Mouse (Mus musculus) layer of hippocampus, postnatal 10 days (tissue): Measurements from ENCODE around the gene Stau1. TPM values are rescaled to one million over a fixed set of nuclear protein-coding genes. Genes with fewer than 3 reads are reported as not detected.
A peak's percentile ranks its signal among the peaks of the same experiment; 100 is the strongest.

Experiments used
- DNase-seq, 2 experiments: peaks; one replicate each; pipeline ENCODE4 v3.0.0; 2021; ENCODE audit warnings: low spot score in 2 of 2
- total RNA-seq, 2 experiments: library from RNA; stranded (reverse); gene quantifications; 2 replicates each; pipeline ENCODE4 v1.2.3; 2021

Stau1 gene
- total RNA-seq, 2 experiments from 2014 or later = 75.7 to 79.5 TPM

DNA sequence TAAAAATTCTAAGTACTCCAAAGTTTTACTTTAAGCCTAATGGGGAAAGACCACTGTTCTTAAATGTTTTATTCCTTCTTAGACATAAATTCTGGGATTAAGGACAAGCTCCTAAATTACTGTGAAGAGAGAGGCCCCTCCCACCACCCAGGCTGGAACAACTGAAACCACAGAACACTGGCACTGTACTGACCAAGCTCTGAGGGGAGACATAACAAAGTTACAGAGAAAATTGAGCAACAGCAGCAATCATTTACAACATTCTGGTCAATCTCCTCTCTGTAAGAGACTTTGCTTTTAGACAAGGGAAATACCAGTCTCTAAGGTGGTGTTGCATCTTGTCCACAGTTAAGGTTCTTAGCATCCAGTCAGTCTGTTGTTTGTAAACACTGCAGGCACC, 4.2 kb downstream of the Stau1 start:
- DNase-seq = no peak

DNA sequence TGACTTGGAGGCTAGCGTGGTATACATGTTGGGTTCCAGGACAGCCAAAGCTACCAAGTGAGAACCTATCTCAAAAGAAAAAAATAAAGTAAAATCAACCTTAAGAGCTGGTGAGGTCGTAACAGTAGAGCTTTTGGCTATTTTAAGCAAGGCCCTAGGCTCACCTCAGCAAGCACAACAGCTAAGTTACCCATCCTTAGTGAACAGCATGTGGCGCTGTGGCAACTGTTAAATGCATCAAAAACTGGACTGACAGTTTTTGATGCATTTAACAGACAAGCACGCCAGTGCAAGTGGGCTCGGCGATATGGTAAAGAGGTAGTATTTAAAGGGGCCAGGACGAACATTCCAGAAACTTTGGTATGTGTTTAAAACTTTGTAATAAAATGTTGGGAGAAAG, 5.2 kb downstream of the Stau1 start:
- no peak for DNase-seq

DNA sequence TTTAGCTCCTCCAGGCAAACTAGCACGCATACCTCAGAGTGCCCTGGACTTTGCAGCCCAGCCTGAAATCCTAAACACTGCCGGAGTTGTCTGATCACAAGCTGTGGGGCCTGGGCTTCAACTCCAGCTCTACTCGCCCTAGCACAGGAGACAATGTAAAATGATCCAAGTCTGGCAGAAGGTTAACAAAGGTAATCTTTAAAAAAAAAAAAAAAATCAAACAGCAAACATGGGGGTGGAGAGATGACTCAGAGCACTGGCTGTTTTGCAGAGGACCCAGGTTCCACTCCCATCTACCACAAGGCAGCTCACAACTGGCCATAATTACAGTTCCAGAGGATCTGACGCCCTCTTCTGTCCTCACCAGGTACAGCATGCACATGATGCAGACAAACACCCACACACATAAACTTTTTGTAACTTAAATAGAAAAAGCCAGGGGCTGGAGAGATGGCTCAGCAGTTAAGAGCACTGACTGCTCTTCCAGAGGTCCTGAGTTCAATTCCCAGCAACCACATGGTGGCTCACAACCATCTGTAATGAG, 12.7 kb downstream of the Stau1 start:
- DNase-seq = no peak

DNA sequence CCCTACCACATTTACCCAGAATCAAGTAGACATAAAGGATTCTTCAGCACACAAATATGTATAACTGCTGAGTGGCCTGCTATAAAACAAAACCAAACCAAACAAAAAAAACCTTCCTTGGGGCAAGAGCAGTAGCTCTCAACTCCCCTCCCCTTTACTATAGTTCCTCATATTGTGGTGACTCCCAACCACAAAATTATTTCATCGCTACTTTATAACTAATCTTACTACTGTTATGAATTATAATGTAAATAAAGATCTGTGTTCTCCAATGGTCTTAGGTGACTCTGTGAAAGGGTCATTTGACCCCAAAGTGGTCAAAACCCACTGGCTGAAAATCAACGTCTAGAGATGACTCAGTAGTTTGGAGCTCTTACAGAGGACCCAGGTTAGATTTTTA, 15.9 kb downstream of the Stau1 start:
- no peak for DNase-seq

DNA sequence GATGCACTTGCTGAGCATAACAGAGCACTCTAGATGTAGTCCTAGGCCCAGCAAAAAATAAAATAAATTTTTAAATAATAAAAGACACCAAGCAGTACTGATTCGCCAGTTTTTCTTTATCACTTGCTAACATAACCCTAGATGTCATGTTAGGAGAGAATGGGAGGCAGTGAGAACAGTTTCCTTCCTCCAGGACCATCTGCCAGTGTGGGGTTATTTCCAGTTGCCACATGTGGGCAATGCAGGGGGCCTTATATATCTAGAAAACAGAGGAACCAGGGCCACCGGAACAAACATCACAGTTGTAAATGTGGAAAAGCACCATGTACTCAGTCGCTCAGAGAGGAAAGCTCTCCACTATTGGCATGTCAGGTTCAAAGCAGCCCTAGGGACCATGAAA, 18.6 kb downstream of the Stau1 start:
- DNase-seq = no peak

DNA sequence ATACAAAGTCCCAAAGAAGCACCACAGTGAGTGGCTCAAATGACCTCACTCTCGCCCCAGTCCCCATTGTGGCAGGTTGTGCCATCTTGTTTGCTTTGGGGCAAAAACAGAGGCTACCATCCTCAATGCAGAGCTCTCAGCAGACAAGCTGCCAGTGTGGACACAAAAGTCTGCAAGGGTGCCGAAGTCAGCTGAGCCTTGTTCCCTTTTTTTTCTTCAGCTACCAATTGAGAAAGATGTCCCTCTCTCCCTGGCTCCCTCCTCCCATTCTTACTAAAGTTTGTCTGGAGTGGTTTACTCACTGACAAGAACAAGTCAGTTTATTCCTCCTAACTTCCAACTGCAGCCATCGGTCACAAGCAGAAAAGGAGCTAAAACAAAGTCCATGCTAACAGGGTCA, 19.7 kb downstream of the Stau1 start:
- DNase-seq = no peak

DNA sequence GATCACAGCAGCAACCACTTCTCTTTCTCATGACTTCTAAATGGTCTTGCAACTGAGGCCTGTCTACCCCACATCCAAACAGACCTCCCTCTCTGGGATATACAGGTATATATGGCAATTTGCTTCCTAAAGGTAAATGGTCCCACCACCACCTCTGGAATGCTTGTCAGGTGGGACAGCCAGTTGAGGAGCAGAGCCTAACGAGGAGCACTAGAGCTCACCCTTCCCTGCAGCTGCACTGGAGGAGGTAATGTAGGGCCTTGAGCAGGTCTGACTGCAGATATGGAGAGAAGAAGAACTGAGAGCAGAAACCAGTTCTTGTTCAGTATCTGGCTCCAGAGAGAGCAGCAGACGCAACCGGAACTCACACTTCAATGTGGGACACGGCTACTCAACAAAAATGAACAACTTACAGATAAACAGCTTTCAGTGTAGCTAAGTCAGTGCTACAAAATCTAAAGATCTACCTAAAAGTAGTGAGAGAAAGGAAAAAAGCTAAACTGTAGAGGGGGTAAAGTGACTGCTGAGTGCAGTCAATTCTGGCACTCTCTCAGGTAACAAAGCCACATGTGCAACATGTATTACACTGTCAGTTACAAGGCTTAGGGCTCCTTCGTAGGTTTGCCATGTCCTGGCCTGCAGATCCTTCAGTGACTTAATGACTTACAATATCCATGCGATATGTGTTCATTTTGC, 21.8 kb downstream of the Stau1 start:
- no peak for DNase-seq

DNA sequence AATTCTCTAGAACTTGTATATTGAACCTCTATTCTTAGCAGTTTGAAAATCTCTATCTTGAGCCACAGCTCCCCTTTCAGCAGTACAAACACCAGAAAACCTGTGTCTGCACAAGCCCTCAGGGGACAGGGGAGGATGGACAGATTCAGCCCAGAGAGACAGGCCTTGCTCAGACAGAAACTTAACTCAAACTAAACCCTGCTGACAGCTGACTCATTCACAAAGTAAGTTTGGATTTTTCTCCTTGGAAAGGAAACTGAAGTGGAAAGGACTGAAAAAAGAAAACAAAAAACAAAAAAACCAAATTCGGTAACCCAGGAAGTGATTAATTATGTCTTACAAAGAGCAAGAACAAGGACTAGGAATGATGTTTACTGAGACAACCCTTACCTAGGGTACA, 22.9 kb downstream of the Stau1 start:
- DNase-seq = no peak

DNA sequence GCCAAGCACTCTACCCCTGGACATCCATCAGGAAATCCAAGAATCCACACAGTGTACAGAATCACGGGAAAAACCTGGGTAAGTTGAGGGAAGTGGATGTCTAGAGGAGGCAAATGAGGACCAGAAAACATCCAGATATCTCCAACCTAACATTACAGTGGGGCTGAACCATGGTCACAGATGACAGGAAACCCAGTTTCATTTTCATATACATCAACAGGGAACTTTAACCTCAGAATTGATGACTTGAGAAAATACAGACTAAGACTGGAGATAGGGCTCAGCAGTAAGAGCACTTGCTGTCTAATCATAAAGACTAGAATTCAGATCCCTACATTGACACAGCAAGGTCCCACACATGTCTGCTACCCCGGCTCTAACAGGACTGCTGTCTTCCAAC, 31.3 kb downstream of the Stau1 start:
- no peak for DNase-seq

DNA sequence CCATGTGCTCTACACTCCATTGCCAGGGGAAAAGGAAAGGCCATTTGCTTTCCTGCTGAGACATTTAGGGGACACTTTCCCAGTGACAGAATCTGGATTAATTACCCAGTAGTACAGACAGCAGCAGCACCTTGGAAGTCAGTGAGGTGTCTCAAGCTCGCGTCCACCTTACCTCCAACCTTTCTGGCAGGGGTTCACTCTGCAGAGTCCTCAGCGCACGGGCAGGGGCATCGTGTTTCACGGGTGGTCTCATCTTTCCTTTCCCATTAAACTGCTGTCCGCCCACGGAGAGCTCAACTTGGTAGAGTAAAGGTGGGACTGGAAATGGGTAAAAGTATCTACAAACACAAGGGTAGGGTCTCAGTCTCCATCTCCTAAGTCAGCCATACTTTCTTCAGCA, 32.8 kb downstream of the Stau1 start:
- DNase-seq = no peak

DNA sequence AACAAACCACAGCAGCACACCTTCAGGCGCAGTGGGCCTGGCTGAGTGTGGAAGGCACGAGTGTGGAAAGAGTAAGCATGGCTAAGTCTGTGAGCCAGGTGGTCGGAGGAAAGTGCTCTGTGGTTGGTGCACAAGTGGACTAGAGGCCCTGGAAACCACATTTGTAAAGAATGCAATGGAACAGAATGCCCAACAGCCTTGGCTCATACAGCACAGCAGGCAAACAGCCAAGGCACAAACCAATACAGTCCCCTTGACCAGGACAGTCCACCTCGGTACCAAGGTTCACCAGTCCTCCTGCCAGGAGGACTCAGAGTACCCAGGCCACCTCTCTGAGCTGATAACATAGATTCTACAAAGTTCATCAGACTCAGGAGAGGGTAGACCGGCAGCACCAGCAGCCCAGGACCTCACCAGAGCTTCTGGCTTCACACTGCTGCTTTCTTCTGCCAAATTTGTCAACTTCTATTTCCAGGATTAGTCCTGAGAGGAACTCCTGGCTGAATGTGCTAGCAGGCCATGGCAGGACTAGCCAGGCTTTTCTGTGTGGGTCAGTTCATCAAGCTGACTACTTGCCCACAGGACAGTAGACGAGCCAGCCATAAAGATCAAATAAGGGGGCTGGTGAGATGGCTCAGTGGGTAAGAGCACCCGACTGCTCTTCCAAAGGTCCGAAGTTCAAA, 35.3 kb downstream of the Stau1 start:
- no peak for DNase-seq

DNA sequence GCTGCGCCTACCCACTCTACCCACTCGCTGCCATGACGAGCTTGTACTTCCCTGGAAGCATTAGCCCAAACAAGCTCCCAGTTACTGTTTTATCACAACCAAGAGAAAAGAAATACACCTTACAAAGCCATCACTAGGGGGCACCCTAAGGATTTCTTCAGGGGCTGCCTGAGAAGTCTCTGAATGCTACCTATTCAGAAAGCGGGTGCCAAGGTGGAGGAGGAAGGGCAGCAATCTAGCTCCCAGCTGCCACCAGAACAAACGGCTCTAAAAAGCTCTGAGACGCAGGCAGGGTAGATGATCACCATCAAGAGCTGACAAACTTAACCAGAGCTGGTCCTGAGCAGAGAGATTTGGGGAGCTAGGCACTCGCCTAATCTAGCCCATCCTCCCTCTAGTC, 39.3 kb downstream of the Stau1 start:
- peak; percentile 51 to 62 for DNase-seq

DNA sequence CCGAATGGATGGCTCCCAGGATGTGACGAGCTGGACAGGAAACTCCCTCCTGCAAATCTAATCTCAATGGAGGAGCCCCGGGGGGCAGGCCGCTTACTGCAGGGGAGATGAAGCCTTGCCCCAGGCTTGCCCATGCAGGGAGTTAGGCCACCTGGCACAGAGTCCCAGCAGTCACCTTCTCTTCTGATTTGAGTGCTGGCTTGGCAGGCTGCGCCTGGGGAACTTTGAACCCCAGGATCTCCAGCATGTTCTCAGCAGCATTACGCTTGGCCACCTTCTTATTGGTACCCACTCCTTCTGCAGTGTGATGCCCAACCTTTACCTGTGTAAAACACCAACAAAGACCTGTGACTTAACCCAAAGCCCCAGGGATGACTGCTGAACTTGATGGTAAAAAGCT, 43.9 kb downstream of the Stau1 start:
- DNase-seq = no peak

DNA sequence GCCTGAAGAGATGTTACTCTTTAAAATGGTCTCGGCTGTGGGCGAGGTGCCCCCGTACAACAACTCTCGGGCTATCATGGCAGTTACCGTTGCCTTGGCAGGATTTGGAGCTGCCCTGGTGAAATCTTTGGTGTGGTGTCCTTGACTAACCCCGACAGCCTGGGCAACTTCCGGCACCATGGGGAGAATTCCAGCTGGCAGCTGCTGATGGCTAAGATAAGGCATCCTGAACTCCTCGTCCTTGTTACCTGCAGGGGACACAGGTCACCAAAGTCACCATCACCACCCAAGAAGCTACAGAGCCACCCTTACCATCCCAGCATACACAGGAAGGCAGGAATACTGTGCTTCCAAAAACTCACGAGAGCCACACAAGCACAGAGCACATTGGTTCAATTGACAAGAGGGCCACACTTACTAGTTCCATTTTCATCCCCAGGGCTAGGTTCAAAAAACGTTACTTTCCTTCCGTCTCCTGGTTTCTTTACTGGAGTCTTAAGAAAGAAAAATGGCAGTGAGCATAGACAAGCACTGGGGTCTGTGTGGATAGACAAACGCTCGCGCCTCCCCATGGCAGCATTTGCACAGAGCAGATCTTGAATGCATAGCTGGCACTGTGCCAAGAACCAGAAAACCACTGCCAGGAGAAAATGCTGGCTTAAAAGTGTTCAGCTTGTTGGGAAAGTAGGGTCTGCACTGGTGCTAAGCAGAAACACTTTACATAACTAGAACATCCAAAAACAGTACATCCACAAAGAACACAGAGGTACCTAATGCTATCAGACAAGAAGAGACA, 45.0 kb downstream of the Stau1 start:
- peak in 1 of 2 experiments; percentile 45 for DNase-seq

DNA sequence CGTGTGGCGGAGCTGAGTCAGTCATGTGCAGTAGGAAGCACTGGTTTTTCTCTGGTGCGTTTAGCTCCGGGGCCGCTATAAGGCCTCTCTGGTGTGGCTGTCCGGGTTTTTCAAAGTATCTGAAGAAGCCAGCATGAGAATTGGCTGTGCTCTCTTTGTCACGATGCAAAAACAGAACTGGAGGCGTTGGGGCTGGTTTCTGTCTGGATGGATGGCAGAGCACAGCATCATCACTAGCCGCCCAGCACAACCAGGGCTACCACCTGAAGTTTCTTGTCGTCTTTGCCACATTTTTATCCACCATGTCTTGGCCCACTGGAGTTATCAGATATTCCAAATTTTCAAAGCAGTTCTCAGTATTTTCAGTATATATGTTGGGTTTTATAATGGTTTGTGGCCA, 47.2 kb downstream of the Stau1 start:
- no peak for DNase-seq

DNA sequence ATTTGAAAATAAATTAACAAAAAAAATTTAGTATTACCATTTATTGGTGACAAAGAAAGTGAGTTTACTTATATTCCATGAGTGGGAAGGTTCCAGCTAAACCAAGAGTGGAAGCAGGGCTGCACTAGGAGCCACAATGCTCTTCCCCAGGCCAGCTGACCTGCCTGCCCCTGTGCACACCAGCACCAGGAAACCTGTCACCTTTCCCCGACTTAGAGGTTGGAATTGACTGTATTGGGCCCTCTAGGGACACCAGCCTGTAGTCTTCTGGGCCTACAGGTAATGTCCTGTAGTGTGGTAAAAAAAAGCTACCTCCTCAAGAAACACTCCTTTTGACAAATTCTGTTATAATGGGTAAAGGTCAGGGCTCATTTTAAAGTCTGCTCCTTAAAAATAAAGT, 47.9 kb downstream of the Stau1 start:
- no peak for DNase-seq

DNA sequence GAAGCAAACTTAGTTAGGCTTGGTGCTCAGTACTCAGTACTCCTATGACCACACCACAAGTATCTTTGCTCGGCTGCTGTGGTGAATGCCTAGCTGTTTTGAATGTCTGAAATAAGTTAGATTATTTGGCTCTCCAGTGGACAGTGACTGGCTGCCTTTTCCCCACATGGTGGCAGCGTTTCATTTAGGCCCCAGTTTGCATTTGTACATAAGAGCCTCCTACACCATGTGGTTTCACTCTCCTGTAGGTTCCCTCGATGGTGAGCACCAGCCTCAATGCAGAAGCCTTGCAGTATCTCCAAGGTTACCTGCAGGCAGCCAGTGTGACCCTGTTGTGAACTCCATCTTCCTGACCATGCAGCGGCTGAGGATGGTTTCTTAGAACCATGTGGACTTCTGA, 50.6 kb downstream of the Stau1 start:
- no peak for DNase-seq

DNA sequence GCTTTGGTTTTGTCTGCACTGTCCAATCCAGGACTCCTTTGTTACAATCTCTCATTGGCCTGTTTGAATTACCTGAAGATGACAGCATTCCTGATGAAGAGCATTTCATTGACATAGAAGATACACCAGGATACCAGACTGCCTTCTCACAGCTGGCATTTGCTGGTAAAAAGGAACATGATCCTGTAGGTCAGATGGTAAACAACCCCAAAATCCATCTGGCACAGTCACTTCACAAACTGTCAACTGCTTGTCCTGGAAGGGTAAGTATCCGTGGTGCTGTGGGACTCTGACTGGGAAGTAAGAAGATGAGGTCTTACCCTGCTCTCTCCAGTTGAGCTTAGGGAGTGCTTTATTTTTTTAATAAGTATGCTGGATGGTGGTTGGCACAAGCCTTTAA, 51.8 kb downstream of the Stau1 start:
- DNase-seq = no peak

DNA sequence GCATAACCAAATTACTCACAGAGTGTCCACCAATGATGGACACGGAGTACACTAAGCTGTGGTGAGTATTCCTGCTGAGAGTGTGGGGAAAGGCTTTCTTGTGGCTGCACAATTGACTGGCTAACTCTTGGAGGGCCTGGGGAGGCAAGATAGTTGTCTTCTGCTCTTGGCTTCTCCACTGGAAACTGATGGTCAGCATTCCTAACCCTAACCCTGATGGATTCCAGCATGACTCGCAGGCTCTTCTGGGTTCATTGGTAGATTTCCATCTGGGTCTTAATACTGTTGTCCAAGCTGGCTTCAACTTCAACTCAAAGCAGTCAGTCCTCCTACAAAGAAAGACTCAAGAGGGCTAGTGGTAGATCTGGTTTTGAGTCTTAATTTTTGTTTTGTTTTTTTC, 53.0 kb downstream of the Stau1 start:
- DNase-seq = no peak

DNA sequence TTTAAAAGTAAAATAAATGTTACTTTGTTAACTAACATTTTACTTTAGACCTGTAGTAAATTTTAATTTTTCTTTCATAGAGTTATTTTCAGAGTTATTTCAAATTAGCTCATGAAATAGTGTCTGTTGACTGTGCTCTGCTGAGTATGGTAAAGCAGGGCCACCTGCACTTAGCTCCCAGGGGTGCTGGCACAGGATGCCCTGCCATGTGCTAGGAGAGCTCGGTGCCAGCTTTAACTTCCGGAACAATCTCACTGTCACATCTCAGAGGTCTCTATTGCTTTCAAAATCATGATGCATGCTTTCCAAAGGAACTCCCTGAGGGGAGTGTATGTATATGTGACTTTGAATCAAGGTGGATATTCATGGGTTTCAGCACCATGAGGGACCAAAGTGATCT, 59.9 kb downstream of the Stau1 start:
- no peak for DNase-seq

DNA sequence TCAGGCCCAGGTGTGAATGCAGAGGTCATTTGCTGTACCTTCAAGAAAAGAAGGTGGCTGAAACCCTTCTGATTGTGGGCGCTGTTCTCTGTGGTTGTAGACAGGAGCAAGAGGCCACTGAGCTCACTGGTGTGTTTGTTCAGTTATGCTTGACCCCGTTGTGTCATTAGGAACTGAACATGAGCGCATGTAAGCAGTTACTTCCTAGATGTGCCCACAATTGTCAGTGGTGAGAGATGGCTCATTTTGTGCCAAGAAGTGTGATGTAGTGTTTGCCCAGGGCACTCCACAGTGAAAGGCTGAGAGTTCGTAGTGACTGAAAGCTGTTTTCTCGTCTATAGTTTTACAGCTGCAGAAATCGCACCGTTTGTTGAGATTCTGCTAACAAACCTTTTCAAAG, 60.5 kb downstream of the Stau1 start:
- no peak for DNase-seq

DNA sequence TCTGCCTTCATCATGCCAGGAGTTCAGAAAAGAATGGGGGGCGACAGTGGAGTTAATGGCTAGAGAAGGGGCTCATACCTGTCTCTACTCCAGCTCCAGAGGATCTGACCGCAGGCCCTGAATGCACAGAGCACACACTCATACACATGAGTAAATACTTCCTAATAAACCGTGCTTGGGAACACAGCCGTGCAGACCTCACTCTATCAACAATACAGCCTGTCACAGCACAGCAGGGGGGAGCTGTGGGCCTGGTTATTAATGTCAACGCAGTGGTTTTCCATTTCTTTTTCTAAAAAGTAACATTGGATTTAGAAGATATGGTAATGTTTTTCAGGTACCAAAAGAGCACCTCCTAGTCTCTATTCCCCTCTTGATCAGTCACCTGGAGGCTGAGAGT, 61.7 kb downstream of the Stau1 start:
- DNase-seq = no peak
